Mouse (Mus musculus): ENCODE measurements at regions not wholly inside any gene's neighbourhood (a gene's known extent, or its start where the extent isn't known, plus 50 kb on each side); places are given as distances from the start of the nearest gene placed in this dataset.

- H3K4me1 ChIP-seq = peaks cover 22% of the 10 kb centered on the region
- H3K9ac ChIP-seq = no peak overlapping the region
- H3K4me2 ChIP-seq (replicated peaks) = no peak overlapping the region
- H3K36me3 ChIP-seq = no peaks in the 10 kb centered on the region
- no peak overlapping the region for H3K4me3 ChIP-seq
- no peaks in the 10 kb centered on the region for H3K27me3 ChIP-seq
- no peak for ATAC-seq (ENCODE audit: insufficient number of reproducible peaks, insufficient read depth, low FRiP score, low TSS enrichment)
- H3K9me3 ChIP-seq = no peaks in the 10 kb centered on the region
- WGBS = 82% methylated on average over 18 of the region's 18 CpGs
- no peak overlapping the region for H3K27ac ChIP-seq
Observed at GRCm38 (mm10) chr2:169215546-169216043, 260.2 kb upstream of the Zfp64 start.

- peaks cover 22% of the 10 kb centered on the region for H3K4me1 ChIP-seq
- WGBS = 74% methylated on average over 1 of the region's 1 CpGs
- no peak overlapping the region for H3K4me3 ChIP-seq
- H3K27me3 ChIP-seq = no peaks in the 10 kb centered on the region
- H3K9me3 ChIP-seq = no peaks in the 10 kb centered on the region
- no peak for ATAC-seq (ENCODE audit: insufficient number of reproducible peaks, insufficient read depth, low FRiP score, low TSS enrichment)
- H3K4me2 ChIP-seq (replicated peaks) = no peak overlapping the region
- no peaks in the 10 kb centered on the region for H3K36me3 ChIP-seq
- no peak overlapping the region for H3K27ac ChIP-seq
- no peak overlapping the region for H3K9ac ChIP-seq
Observed at GRCm38 (mm10) chr2:169214396-169214795, 259.0 kb upstream of the Zfp64 start.

GRCm38 (mm10) chr2:169213314-169213713 is 257.9 kb upstream of the Zfp64 start:
- no peak overlapping the region for H3K9ac ChIP-seq
- H3K4me1 ChIP-seq = peaks cover 22% of the 10 kb centered on the region
- 20% methylated on average over 10 of the region's 10 CpGs for WGBS
- no peaks in the 10 kb centered on the region for H3K36me3 ChIP-seq
- H3K9me3 ChIP-seq = no peaks in the 10 kb centered on the region
- ATAC-seq (ENCODE audit: insufficient number of reproducible peaks, insufficient read depth, low FRiP score, low TSS enrichment) = no peak
- no peak overlapping the region for H3K4me3 ChIP-seq
- peak overlapping the region; percentile 89 for H3K27ac ChIP-seq
- H3K27me3 ChIP-seq = no peaks in the 10 kb centered on the region
- no peak overlapping the region for H3K4me2 ChIP-seq (replicated peaks)

GRCm38 (mm10) chr2:169212676-169213257 is 257.4 kb upstream of the Zfp64 start:
- 6% methylated on average over 3 of the region's 3 CpGs for WGBS
- Histone ChIP-seq H3K4me2 (replicated peaks) (no peak overlapping the region), H3K9me3 (no peaks in the 10 kb centered on the region), H3K27me3 (no peaks in the 10 kb centered on the region), H3K4me1 (peaks cover 22% of the 10 kb centered on the region), H3K27ac (peak overlapping the region; percentile 89), H3K4me3 (no peak overlapping the region), H3K9ac (no peak overlapping the region), H3K36me3 (no peaks in the 10 kb centered on the region)
- peak; percentile 64; the same call in 1 of the 2 replicates for ATAC-seq (ENCODE audit: insufficient number of reproducible peaks, insufficient read depth, low FRiP score, low TSS enrichment)

- no peak overlapping the region for H3K4me2 ChIP-seq (replicated peaks)
- no peak overlapping the region for H3K27ac ChIP-seq
- no peaks in the 10 kb centered on the region for H3K9me3 ChIP-seq
- no peaks in the 10 kb centered on the region for H3K36me3 ChIP-seq
- H3K9ac ChIP-seq = no peak overlapping the region
- no peaks in the 10 kb centered on the region for H3K4me1 ChIP-seq
- no peak for ATAC-seq (ENCODE audit: insufficient number of reproducible peaks, insufficient read depth, low FRiP score, low TSS enrichment)
- no peak overlapping the region for H3K4me3 ChIP-seq
- WGBS = 76% methylated on average over 19 of the region's 19 CpGs
- H3K27me3 ChIP-seq = no peaks in the 10 kb centered on the region
Observed at GRCm38 (mm10) chr2:169204254-169204752, 248.9 kb upstream of the Zfp64 start.

- Histone ChIP-seq H3K27me3 (no peaks in the 10 kb centered on the region), H3K9ac (no peak overlapping the region), H3K9me3 (no peaks in the 10 kb centered on the region), H3K4me1 (peaks cover 6% of the 10 kb centered on the region; the same call in 1 of the 2 replicates), H3K36me3 (no peaks in the 10 kb centered on the region), H3K4me2 (replicated peaks) (no peak overlapping the region), H3K4me3 (no peak overlapping the region), H3K27ac (no peak overlapping the region)
- no peak for ATAC-seq (ENCODE audit: insufficient number of reproducible peaks, insufficient read depth, low FRiP score, low TSS enrichment)
- 72% methylated on average over 7 of the region's 7 CpGs for whole genome bisulfite sequencing
Observed at GRCm38 (mm10) chr2:169191974-169192373, 236.6 kb upstream of the Zfp64 start.

GRCm38 (mm10) chr2:169191465-169191864 is 236.1 kb upstream of the Zfp64 start:
- Histone ChIP-seq H3K27ac (no peak overlapping the region), H3K4me3 (no peak overlapping the region), H3K36me3 (no peaks in the 10 kb centered on the region), H3K9me3 (no peaks in the 10 kb centered on the region), H3K27me3 (no peaks in the 10 kb centered on the region), H3K9ac (no peak overlapping the region), H3K4me1 (peaks cover 6% of the 10 kb centered on the region; the same call in 1 of the 2 replicates), H3K4me2 (replicated peaks) (no peak overlapping the region)
- WGBS = 44% methylated on average over 10 of the region's 10 CpGs
- no peak for ATAC-seq (ENCODE audit: insufficient number of reproducible peaks, insufficient read depth, low FRiP score, low TSS enrichment)

GRCm38 (mm10) chr2:169177565-169177964 is 222.2 kb upstream of the Zfp64 start:
- no peaks in the 10 kb centered on the region for H3K4me1 ChIP-seq
- H3K27me3 ChIP-seq = no peaks in the 10 kb centered on the region
- no peaks in the 10 kb centered on the region for H3K36me3 ChIP-seq
- H3K9me3 ChIP-seq = no peaks in the 10 kb centered on the region
- no peak overlapping the region for H3K4me2 ChIP-seq (replicated peaks)
- WGBS = 82% methylated on average over 3 of the region's 3 CpGs
- no peak overlapping the region for H3K9ac ChIP-seq
- no peak overlapping the region for H3K27ac ChIP-seq
- no peak overlapping the region for H3K4me3 ChIP-seq
- ATAC-seq (ENCODE audit: insufficient number of reproducible peaks, insufficient read depth, low FRiP score, low TSS enrichment) = no peak

- H3K9me3 ChIP-seq = no peaks in the 10 kb centered on the region
- H3K4me3 ChIP-seq = no peak overlapping the region
- no peak overlapping the region for H3K9ac ChIP-seq
- H3K4me2 ChIP-seq (replicated peaks) = no peak overlapping the region
- no peaks in the 10 kb centered on the region for H3K27me3 ChIP-seq
- WGBS = 71% methylated on average over 5 of the region's 5 CpGs
- no peaks in the 10 kb centered on the region for H3K36me3 ChIP-seq
- H3K4me1 ChIP-seq = no peaks in the 10 kb centered on the region
- ATAC-seq (ENCODE audit: insufficient number of reproducible peaks, insufficient read depth, low FRiP score, low TSS enrichment) = no peak
- H3K27ac ChIP-seq = no peak overlapping the region
Observed at GRCm38 (mm10) chr2:169168795-169169194, 213.4 kb upstream of the Zfp64 start.

GRCm38 (mm10) chr2:169168376-169168775 is 213.0 kb upstream of the Zfp64 start:
- Histone ChIP-seq H3K9me3 (no peaks in the 10 kb centered on the region), H3K4me2 (replicated peaks) (no peak overlapping the region), H3K4me1 (no peaks in the 10 kb centered on the region), H3K9ac (no peak overlapping the region), H3K36me3 (no peaks in the 10 kb centered on the region), H3K27me3 (no peaks in the 10 kb centered on the region), H3K27ac (no peak overlapping the region), H3K4me3 (no peak overlapping the region)
- WGBS = 76% methylated on average over 6 of the region's 6 CpGs
- no peak for ATAC-seq (ENCODE audit: insufficient number of reproducible peaks, insufficient read depth, low FRiP score, low TSS enrichment)

GRCm38 (mm10) chr2:169161651-169162050 is 206.3 kb upstream of the Zfp64 start:
- Histone ChIP-seq H3K9me3 (no peaks in the 10 kb centered on the region), H3K4me3 (no peak overlapping the region), H3K36me3 (no peaks in the 10 kb centered on the region), H3K27me3 (peaks cover 3% of the 10 kb centered on the region; the same call in 1 of the 2 replicates), H3K27ac (no peak overlapping the region), H3K9ac (no peak overlapping the region), H3K4me1 (peaks cover 11% of the 10 kb centered on the region), H3K4me2 (replicated peaks) (no peak overlapping the region)
- no peak for ATAC-seq (ENCODE audit: insufficient number of reproducible peaks, insufficient read depth, low FRiP score, low TSS enrichment)
- WGBS = 75% methylated on average over 8 of the region's 8 CpGs

GRCm38 (mm10) chr2:169158760-169159159 is 203.4 kb upstream of the Zfp64 start:
- WGBS = 46% methylated on average over 11 of the region's 11 CpGs
- 0 out of 2 replicates have a peak overlapping the region, but pooled peaks have one; percentile 5 for H3K4me2 ChIP-seq (replicated peaks)
- no peak overlapping the region for H3K4me3 ChIP-seq
- H3K27ac ChIP-seq = no peak overlapping the region
- no peak overlapping the region for H3K9ac ChIP-seq
- H3K4me1 ChIP-seq = peaks cover 21% of the 10 kb centered on the region
- no peak for ATAC-seq (ENCODE audit: insufficient number of reproducible peaks, insufficient read depth, low FRiP score, low TSS enrichment)
- H3K27me3 ChIP-seq = peaks cover 3% of the 10 kb centered on the region; the same call in 1 of the 2 replicates
- H3K9me3 ChIP-seq = no peaks in the 10 kb centered on the region
- no peaks in the 10 kb centered on the region for H3K36me3 ChIP-seq
